Mouse (Mus musculus): ENCODE data around the gene Itga11.
"Not testable (repeated sequence)": the region's sequence is repeated elsewhere in the genome, so short reads cannot be mapped to it uniquely, and the experiment has no call there.

Itga11 gene

GRCm38 (mm10) chr9:62677641-62678549, at the start of gene Itga11:
Itga11 (plus strand) TSS chr9:62677826.
- in situ Hi-C loops (cut with MboI; ENCODE audit: low sequenced_read_pairs): no loop called here

- in situ Hi-C loops (cut with MboI; ENCODE audit: low sequenced_read_pairs): no loop called here
Measured at GRCm38 (mm10) chr9:62630631-62631240, 46.9 kb upstream of the Itga11 start.

GRCm38 (mm10) chr9:62632392-62632791, 45.2 kb upstream of the Itga11 start:
- in situ Hi-C loops (cut with MboI; ENCODE audit: low sequenced_read_pairs): no loop called here

DNA sequence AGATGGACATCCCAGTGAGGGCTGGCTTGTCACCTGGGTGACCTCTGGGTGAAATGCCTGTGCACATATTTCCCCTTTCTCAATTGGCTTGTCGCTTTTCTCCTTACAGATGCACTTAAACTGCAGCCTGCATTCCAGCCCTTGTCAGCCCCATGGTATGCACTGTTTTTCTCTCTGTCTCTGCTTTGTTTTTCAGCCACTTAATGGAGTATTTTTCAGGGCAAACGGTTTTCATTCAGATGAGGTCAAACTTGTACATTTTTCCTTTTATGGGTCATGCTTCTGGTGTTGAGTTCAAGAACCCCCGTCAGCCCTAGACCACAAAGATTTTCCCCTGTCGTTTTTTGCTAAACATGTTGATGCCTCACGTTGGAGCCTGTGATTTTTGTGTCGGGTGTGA, 39.6 kb upstream of the Itga11 start:
- in situ Hi-C loops (cut with MboI; ENCODE audit: low sequenced_read_pairs): no loop called here

DNA sequence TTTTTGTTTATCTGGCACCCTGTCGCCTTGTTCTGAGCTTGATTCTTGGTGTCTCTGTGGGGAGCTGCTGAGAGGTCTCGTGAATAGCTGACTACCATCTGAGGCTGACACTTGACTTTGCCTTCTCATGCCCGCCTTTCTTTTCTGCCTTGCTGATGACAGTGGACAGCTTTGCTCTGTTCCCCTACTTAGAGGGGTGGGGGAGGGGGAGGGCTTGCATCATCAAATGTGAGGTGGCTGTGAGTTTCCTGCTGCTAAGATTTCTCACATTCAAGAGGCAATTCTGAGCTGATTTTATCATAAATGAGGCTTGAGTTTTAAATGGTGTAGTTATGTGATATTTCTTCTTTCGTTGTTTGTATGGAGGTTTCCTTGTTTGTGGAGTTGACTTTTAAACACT, 37.9 kb upstream of the Itga11 start:
- in situ Hi-C loops (cut with MboI; ENCODE audit: low sequenced_read_pairs): no loop called here

DNA sequence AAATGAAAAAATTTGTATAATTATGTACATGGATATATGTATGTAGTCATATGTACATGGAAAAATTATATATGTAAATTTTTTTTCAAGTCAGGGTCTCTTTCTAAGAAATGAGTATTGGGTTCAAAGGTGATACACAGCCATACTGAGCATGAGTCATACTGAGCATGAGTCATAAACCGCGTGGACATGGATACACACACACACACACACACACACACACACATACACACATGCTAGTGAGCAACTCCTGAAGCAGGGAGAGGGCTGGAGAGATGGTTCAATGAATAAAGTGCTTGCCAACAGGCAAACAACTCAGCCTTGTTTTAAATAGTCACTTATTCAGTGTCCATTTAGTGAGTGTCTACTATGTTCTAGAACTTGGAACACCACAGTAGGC, 37.4 kb upstream of the Itga11 start:
- in situ Hi-C loops (cut with MboI; ENCODE audit: low sequenced_read_pairs): no loop called here

DNA sequence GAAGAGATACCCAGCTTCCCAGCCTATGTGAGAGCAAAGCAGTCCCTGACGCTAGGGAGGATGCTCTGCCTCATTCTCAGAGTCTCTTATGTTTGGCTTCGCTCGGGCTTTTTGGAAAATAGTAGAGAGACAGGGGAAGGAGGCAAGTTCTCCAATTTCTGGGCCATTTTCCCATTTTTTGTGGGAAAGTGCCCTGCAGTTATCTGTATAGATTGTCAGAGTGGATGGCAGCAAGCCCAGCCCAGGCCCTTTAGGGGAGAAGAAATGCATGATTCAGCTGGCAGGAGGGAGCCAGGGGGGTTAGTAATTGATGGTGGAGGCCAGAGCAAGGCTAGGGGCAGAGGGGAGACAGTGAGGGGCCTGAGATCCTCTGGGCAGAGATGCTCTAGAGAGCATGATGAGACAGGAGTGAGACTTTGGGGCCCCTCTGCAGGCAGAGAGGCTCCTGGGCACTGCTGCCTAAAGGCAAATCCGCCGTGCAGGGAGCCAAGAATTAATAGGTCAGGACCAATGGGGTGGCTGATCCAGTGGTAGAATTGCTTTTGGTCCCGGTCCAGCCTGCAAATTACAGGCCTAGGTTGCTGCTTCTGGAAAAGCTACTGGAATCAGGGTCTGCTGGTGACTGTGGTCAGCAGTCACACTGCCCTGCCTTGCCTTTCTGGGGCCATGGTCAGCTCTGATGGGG, 31.8 kb upstream of the Itga11 start:
- in situ Hi-C loops (cut with MboI; ENCODE audit: low sequenced_read_pairs): no loop called here

- in situ Hi-C loops (cut with MboI; ENCODE audit: low sequenced_read_pairs): no loop called here
Measured at GRCm38 (mm10) chr9:62646721-62647183, 30.9 kb upstream of the Itga11 start.

GRCm38 (mm10) chr9:62649444-62649843, 28.2 kb upstream of the Itga11 start:
- in situ Hi-C loops (cut with MboI; ENCODE audit: low sequenced_read_pairs): no loop called here

- in situ Hi-C loops (cut with MboI; ENCODE audit: low sequenced_read_pairs): no loop called here
Measured at GRCm38 (mm10) chr9:62650764-62651163, 26.9 kb upstream of the Itga11 start.

GRCm38 (mm10) chr9:62654336-62654735, 23.3 kb upstream of the Itga11 start:
- in situ Hi-C loops (cut with MboI; ENCODE audit: low sequenced_read_pairs): no loop called here

GRCm38 (mm10) chr9:62658016-62658415, 19.6 kb upstream of the Itga11 start:
- in situ Hi-C loops (cut with MboI; ENCODE audit: low sequenced_read_pairs): no loop called here

DNA sequence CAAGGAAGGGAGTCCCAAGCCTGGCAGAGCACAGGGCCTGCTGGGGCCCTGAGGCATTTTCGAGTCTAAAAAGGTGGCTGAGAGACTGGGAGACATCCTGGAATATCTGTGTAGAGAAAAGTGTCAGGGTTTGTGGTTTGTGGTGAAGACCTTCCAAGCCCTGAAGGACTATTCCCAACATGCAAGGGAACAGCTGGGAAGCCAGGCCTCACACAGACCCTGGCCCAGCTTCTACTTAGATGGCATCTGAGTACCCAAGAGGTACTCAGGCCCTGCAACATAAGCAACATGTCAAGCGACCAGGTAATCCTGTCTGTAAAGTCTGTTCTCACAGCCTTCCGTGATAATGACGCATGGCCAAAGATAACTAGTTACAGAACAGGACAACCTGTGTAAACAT, 18.6 kb upstream of the Itga11 start:
- in situ Hi-C loops (cut with MboI; ENCODE audit: low sequenced_read_pairs): no loop called here

DNA sequence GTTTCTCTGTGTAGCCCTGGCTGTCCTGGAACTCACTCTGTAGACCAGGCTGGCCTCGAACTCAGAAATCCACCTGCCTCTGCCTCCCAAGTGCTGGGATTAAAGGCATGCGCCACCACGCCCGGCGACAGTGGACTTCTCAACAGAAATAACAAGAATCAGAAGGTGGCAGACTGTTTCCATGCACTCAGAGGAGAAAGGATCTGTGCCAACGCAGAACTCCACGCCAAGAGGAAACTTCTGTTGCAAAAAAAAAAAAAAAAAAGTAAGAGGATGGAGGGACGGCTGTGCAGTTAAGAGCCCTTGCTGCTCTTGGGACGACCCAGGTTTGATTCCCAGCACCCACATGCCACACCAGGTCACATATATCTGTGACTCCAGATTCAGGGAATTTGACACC, 16.7 kb upstream of the Itga11 start:
- in situ Hi-C loops (cut with MboI; ENCODE audit: low sequenced_read_pairs): not testable (repeated sequence)

GRCm38 (mm10) chr9:62663443-62663842, 14.2 kb upstream of the Itga11 start:
- in situ Hi-C loops (cut with MboI; ENCODE audit: low sequenced_read_pairs): no loop called here

GRCm38 (mm10) chr9:62664115-62664725, 13.4 kb upstream of the Itga11 start:
- in situ Hi-C loops (cut with MboI; ENCODE audit: low sequenced_read_pairs): no loop called here

GRCm38 (mm10) chr9:62665892-62666291, 11.7 kb upstream of the Itga11 start:
- in situ Hi-C loops (cut with MboI; ENCODE audit: low sequenced_read_pairs): no loop called here

GRCm38 (mm10) chr9:62668503-62668902, 9.1 kb upstream of the Itga11 start:
- in situ Hi-C loops (cut with MboI; ENCODE audit: low sequenced_read_pairs): no loop called here

GRCm38 (mm10) chr9:62673241-62673640, 4.4 kb upstream of the Itga11 start:
- in situ Hi-C loops (cut with MboI; ENCODE audit: low sequenced_read_pairs): no loop called here

GRCm38 (mm10) chr9:62675172-62675571, 2.5 kb upstream of the Itga11 start:
- in situ Hi-C loops (cut with MboI; ENCODE audit: low sequenced_read_pairs): no loop called here

GRCm38 (mm10) chr9:62678550-62679155, 1.0 kb downstream of the Itga11 start:
- in situ Hi-C loops (cut with MboI; ENCODE audit: low sequenced_read_pairs): no loop called here

Measured in CH12F3 (cell line).